Mouse (Mus musculus): ENCODE measurements around the gene C1ql2. TPM values are rescaled to one million over a fixed set of nuclear protein-coding genes. Genes with fewer than 3 reads are reported as not detected.

C1ql2 gene
- 7.2 and 7.4 TPM in 2 replicates for polyA plus RNA-seq (2015; fragmentation: Nextera tagmentation; extraction: Ambion mirVana)

DNA sequence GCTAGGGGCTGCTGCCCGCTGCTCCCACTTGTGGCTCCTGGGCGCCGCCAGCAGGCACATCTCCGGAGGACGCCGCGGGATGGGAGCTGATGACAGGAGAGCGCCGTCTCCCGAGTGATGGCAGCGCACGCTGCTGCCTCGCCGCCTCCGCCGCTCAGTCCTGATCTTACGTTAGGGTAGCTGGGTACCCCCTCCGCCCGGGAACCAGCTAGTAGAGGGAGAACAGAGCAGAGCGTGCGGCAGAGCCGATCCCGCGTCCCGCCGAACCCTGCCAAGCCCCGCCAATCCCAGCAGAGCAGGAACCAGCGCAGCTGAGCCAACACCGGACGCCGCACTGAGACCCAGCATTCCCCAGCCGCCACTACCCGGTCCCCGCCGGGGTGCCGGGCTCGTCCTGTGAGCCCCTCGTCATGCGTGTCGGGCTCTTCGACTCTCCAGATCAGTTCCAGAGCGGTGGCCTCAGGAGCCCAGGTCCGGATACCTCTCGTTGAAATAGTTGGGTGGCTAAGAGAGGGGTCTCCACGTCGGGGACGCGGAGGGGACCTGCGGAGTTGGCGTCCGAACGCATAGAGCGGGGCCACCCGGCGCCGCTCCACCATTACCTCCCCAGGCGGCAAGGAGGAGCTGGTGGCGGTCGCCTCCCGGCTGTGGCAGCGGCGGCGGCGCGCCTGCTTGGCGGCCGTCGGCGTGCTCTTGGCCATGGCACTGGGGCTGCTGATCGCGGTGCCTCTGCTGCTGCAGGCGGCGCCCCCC, at the start of gene C1ql2:
Gene C1ql2, plus strand, starts transcription at position 164 of the 753 bp plus-strand sequence.
- ATAC-seq (ENCODE audit: low FRiP score, low read depth): peak; percentile 57
- Histone ChIP-seq H3K27ac (replicated peaks) (no peak within 1 kb of the TSS), H3K9me3 (no peaks in the 10 kb centered on the region), H3K9ac (peak within 1 kb of the TSS; percentile 16), H3K27me3 (peaks cover 88% of the 10 kb centered on the region), H3K36me3 (no peaks in the 10 kb centered on the region), H3K4me2 (peak within 1 kb of the TSS; percentile 62), H3K4me1 (replicated peaks) (peaks cover 29% of the 10 kb centered on the region), H3K4me3 (peak within 1 kb of the TSS; percentile 41)
- WGBS: under 1% methylated on average over 72 of the region's 73 CpGs

DNA sequence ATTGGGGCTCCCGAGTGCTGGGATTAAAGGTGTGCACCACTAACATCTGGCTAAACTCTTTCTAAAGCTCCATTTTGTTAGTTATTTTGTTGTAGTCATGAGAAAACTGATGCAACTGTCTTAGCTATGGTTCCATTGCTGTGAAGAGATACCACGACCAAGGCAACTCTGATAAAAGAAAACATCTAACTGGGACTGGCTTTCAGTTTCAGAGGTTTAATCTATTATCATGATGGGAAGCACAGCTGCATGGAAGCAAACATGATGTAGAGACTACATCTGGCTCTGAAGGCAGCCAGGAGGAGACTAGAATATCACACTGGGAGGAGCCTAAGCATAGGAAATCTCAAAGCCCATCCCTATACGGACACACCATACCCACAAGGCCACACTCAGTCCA, 48.7 kb upstream of the C1ql2 start:
- Histone ChIP-seq H3K27ac (replicated peaks) (no peak overlapping the region), H3K36me3 (no peaks in the 10 kb centered on the region), H3K9ac (no peak overlapping the region), H3K4me1 (replicated peaks) (no peaks in the 10 kb centered on the region), H3K4me3 (no peak overlapping the region), H3K9me3 (no peaks in the 10 kb centered on the region), H3K27me3 (no peaks in the 10 kb centered on the region), H3K4me2 (no peak overlapping the region)
- ATAC-seq (ENCODE audit: low FRiP score, low read depth): no peak
- WGBS: 92% methylated on average over 3 of the region's 3 CpGs

DNA sequence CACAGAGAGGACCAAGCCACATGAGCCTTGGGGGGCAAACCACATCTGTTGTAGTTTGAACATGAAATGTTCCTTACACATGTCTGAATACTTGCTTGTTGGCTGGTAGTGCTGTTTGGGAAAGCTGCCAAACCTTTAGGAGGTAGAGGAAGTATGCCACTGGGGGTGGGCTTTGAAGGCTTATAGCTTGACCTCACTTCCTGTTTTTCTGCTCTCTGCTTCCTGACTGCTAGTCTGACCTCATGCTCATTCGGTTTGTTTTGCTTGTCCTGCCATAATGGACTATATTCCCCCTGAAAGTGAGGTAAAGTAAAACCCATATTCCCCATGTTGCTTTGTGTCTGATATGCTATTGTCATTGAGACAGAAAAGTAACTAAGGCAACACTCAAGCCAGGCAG, 46.6 kb upstream of the C1ql2 start:
- H3K4me2 ChIP-seq: no peak overlapping the region
- H3K27ac ChIP-seq (replicated peaks): no peak overlapping the region
- ATAC-seq (ENCODE audit: low FRiP score, low read depth): no peak
- WGBS: 84% methylated on average over 1 of the region's 1 CpGs
- no peak overlapping the region for H3K4me3 ChIP-seq
- no peaks in the 10 kb centered on the region for H3K27me3 ChIP-seq
- no peaks in the 10 kb centered on the region for H3K36me3 ChIP-seq
- no peaks in the 10 kb centered on the region for H3K4me1 ChIP-seq (replicated peaks)
- H3K9ac ChIP-seq: no peak overlapping the region
- H3K9me3 ChIP-seq: no peaks in the 10 kb centered on the region

DNA sequence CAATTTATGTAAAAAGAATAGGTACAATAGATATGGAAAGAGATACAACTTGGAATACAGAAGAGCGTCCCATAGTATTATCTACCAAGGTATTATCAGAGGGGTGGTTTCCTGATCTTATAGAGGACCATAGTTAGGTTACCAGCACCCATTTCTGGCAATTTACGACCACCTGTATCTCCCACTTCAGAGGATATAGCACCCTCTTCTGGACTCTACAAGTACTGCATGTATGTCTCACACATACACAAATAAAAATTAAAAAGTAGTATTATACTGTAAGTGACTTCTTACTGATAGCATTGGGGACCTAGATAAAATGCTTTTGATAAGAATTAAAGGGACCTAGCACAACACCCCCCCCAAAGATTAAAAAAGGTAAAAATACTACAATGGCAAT, 43.4 kb upstream of the C1ql2 start:
- Histone ChIP-seq H3K9me3 (no peaks in the 10 kb centered on the region), H3K4me2 (no peak overlapping the region), H3K4me3 (no peak overlapping the region), H3K27ac (replicated peaks) (no peak overlapping the region), H3K27me3 (no peaks in the 10 kb centered on the region), H3K36me3 (no peaks in the 10 kb centered on the region), H3K9ac (no peak overlapping the region), H3K4me1 (replicated peaks) (no peaks in the 10 kb centered on the region)
- ATAC-seq (ENCODE audit: low FRiP score, low read depth): no peak
- 89% methylated on average over 2 of the region's 2 CpGs for WGBS

DNA sequence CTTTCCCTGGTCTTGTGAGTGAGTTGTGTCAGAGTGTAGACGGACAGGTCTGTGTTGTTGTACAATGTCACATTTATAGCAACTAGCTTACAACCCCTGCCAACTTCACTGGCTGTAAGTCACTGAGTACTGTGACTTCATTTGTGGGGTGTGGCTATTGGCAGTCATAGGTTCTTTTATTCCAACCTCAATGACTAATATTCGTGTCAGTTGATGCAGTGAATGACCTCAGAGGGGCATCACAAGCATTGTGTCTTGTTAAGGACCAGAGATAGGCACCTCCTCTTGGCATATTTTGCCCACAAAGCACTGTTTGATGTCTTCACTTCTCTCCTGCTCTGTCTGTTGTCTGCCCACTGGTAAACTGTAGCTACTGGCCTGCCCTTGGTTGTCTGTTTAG, 34.6 kb upstream of the C1ql2 start:
- Histone ChIP-seq H3K36me3 (no peaks in the 10 kb centered on the region), H3K4me1 (replicated peaks) (no peaks in the 10 kb centered on the region), H3K27ac (replicated peaks) (no peak overlapping the region), H3K9me3 (no peaks in the 10 kb centered on the region), H3K9ac (no peak overlapping the region), H3K27me3 (no peaks in the 10 kb centered on the region), H3K4me3 (no peak overlapping the region), H3K4me2 (no peak overlapping the region)
- no peak for ATAC-seq (ENCODE audit: low FRiP score, low read depth)
- WGBS: 63% methylated on average over 2 of the region's 2 CpGs

DNA sequence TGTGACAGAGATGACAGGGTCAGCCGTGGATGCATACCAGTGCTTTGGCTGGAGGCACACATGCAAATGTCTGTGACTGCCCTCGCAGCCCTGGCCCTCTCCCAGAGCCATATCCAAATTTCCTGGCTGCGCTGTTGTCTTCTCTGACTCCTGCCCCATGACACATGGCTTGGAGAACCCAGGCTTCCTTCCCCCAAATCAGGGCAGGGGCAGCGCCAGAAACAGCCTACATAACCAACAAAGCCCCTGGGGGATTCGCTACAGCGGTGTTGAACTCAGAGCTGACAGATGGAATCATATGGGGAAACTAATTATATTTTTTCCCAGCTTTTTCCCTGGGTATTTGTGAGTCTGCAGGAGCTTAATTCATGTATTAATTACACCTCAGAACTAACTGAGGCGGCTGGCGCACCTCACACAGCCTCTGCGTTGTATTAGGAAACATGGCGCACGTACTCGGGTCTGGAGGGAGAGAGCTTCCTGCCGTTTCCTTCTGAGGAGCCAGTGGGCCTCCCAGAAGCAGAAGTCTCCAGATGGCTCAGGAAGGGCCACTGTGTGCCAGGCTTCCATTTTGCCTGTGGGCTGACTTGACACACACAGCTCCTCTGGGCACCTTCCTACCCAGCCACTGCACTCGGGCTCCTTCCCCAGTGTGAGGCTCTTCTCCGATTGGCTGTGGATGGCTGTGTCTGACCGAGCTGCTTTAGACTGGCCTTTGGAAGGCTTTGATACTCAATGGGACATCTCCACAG, 18.9 kb upstream of the C1ql2 start:
- Histone ChIP-seq H3K27ac (replicated peaks) (0 out of 2 replicates have a peak overlapping the region, but pooled peaks have one; percentile 36), H3K27me3 (no peaks in the 10 kb centered on the region), H3K4me3 (no peak overlapping the region), H3K4me1 (replicated peaks) (peaks cover 8% of the 10 kb centered on the region; the same call in 1 of the 2 replicates), H3K9ac (no peak overlapping the region), H3K4me2 (0 out of 2 replicates have a peak overlapping the region, but pooled peaks have one; percentile 2), H3K36me3 (no peaks in the 10 kb centered on the region), H3K9me3 (no peaks in the 10 kb centered on the region)
- 47% methylated on average over 16 of the region's 16 CpGs for WGBS
- ATAC-seq (ENCODE audit: low FRiP score, low read depth): peak; percentile 35; the same call in 1 of the 2 replicates

DNA sequence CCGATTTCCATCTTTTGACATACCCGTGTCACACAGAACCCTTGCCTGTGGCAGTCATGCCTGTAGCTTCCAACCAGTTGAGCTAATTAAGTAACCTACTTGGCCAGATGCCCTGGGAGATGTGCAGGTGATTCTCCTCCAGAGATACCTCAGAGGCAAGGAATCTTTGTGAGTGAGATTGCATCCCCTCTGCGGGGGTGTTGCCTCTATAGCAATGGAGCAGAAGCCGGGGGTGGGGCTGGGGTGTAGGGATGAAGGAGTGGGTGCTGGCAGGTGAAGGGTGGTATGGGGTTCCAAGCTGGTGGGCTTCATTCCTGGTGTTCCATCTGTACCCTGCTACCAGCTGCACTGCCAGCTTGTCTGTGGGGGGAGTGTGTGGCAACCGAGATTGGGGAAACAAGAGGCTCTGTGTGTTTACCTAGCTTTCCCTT, 17.2 kb upstream of the C1ql2 start:
- no peak overlapping the region for H3K4me2 ChIP-seq
- H3K27me3 ChIP-seq: no peaks in the 10 kb centered on the region
- no peak overlapping the region for H3K27ac ChIP-seq (replicated peaks)
- no peaks in the 10 kb centered on the region for H3K36me3 ChIP-seq
- peaks cover 8% of the 10 kb centered on the region; the same call in 1 of the 2 replicates for H3K4me1 ChIP-seq (replicated peaks)
- H3K9me3 ChIP-seq: no peaks in the 10 kb centered on the region
- ATAC-seq (ENCODE audit: low FRiP score, low read depth): no peak
- no peak overlapping the region for H3K4me3 ChIP-seq
- 87% methylated on average over 5 of the region's 5 CpGs for WGBS
- no peak overlapping the region for H3K9ac ChIP-seq

DNA sequence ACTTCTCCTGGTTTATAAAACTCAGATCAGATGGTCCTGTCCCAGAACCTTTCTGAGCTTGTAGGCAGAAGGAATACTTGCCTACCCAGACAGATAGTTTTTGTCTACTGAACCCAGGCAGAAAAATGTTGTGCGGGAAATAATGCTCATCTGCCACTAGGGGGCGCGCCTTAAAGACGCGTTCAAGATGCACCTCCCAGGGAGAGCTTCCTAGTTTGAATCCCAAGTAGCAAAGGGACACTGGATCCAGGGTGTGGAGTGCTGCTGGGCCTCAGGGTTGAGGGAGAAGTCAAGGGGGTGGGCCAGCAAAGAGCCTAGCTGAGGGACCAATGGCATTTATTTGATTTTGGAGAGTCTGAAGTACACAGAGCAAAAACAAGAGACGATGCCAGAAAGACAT, 12.7 kb upstream of the C1ql2 start:
- no peaks in the 10 kb centered on the region for H3K36me3 ChIP-seq
- H3K27me3 ChIP-seq: no peaks in the 10 kb centered on the region
- no peak overlapping the region for H3K9ac ChIP-seq
- H3K4me2 ChIP-seq: no peak overlapping the region
- H3K4me1 ChIP-seq (replicated peaks): no peaks in the 10 kb centered on the region
- no peak overlapping the region for H3K27ac ChIP-seq (replicated peaks)
- WGBS: 16% methylated on average over 6 of the region's 6 CpGs
- H3K4me3 ChIP-seq: no peak overlapping the region
- no peaks in the 10 kb centered on the region for H3K9me3 ChIP-seq
- ATAC-seq (ENCODE audit: low FRiP score, low read depth): no peak

DNA sequence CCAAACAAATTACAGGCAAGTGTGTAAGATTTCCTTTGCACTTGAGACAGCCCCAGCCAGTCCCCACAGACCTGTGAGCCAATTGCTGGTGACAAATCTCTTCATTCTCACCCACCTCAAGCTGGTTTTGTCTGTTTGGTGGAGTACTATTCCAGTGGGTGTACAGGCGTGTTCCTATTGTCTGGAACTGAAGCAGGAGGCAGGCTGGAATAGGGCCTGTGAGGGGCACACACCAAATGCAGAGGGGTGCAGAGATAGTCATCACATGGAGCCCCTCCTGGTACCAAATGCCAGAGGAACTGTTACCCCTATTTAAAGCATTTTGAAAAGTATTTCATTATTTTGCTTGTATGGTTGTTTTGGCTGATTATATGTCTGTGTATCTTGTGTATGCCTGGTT, 12.2 kb upstream of the C1ql2 start:
- Histone ChIP-seq H3K4me1 (replicated peaks) (no peaks in the 10 kb centered on the region), H3K27ac (replicated peaks) (no peak overlapping the region), H3K36me3 (no peaks in the 10 kb centered on the region), H3K9ac (no peak overlapping the region), H3K4me3 (no peak overlapping the region), H3K4me2 (no peak overlapping the region), H3K9me3 (no peaks in the 10 kb centered on the region), H3K27me3 (no peaks in the 10 kb centered on the region)
- WGBS: 85% methylated on average over 1 of the region's 1 CpGs
- no peak for ATAC-seq (ENCODE audit: low FRiP score, low read depth)

DNA sequence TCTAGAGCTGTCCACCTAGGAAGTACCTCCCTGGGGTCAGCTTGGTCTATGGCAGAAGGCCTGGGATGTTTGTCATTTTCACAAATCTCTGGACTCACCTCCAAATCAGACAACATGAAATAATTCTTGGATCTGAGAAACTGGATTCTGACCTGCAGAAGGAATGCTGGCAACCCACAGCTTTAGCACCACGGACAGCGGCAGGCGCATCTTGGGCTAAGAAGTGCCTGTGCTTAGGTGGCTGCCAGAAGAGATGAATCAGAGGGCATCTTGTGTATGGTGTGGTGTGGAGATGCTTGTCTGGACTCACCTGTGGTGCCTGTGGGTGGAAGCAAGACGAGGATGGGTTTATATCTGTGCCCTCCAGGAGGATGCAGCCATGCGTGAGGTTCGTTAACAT, 8.5 kb upstream of the C1ql2 start:
- peaks cover 12% of the 10 kb centered on the region for H3K27me3 ChIP-seq
- 45% methylated on average over 6 of the region's 6 CpGs for WGBS

DNA sequence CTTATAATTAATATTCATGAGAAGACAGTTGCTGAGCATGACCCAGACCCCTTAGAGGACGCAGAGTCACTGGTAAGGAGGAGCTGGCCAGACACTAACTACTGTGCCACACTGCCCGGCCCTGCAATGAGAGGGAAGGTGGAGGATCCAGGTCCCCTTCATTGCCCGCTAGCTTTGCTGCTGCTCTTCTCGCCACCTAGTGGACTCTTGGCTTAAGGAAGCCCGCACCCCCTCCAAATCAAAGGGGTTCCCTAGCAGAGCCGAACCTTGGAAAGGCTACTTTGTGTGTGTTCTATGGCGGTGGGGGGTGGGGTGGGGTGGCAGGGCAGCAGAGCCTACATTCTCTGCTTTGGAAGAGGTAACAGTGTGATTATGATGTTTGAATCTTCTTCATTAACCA, 2.4 kb upstream of the C1ql2 start:
- peaks cover 70% of the 10 kb centered on the region for H3K27me3 ChIP-seq
- no peaks in the 10 kb centered on the region for H3K36me3 ChIP-seq
- no peak overlapping the region for H3K4me3 ChIP-seq
- 34% methylated on average over 7 of the region's 7 CpGs for WGBS
- no peak overlapping the region for H3K27ac ChIP-seq (replicated peaks)
- H3K9ac ChIP-seq: no peak overlapping the region
- no peak overlapping the region for H3K4me2 ChIP-seq
- peaks cover 29% of the 10 kb centered on the region for H3K4me1 ChIP-seq (replicated peaks)
- no peaks in the 10 kb centered on the region for H3K9me3 ChIP-seq
- no peak for ATAC-seq (ENCODE audit: low FRiP score, low read depth)

More for the DNA sequence above, 8.5 kb upstream of the C1ql2 start:
- no peaks in the 10 kb centered on the region for H3K9me3 ChIP-seq
- ATAC-seq (ENCODE audit: low FRiP score, low read depth): no peak
- no peak overlapping the region for H3K4me3 ChIP-seq
- no peaks in the 10 kb centered on the region for H3K36me3 ChIP-seq
- no peak overlapping the region for H3K9ac ChIP-seq
- no peak overlapping the region for H3K27ac ChIP-seq (replicated peaks)
- no peak overlapping the region for H3K4me2 ChIP-seq
- no peaks in the 10 kb centered on the region for H3K4me1 ChIP-seq (replicated peaks)

DNA sequence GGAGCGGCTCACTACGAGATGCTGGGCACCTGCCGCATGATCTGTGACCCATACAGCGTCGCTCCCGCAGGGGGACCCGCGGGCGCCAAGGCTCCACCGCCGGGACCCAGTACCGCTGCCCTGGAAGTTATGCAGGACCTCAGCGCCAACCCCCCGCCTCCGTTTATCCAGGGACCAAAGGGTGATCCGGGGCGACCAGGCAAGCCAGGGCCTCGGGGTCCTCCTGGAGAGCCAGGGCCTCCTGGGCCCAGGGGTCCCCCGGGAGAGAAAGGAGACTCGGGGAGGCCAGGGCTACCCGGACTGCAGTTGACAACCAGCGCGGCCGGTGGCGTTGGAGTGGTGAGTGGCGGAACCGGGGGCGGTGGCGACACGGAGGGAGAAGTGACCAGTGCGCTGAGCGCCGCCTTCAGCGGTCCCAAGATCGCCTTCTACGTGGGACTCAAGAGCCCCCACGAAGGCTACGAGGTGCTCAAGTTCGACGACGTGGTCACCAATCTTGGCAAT, 842 bp downstream of the C1ql2 start:
- Histone ChIP-seq H3K36me3 (no peaks in the 10 kb centered on the region), H3K4me3 (peak overlapping the region; percentile 41), H3K27ac (replicated peaks) (no peak overlapping the region), H3K9me3 (no peaks in the 10 kb centered on the region), H3K4me1 (replicated peaks) (peaks cover 29% of the 10 kb centered on the region), H3K4me2 (peak overlapping the region; percentile 62), H3K27me3 (peaks cover 85% of the 10 kb centered on the region), H3K9ac (no peak overlapping the region)
- 0% methylated on average over 41 of the region's 41 CpGs for WGBS
- ATAC-seq (ENCODE audit: low FRiP score, low read depth): peak; percentile 13; the same call in 1 of the 2 replicates
